Mouse (Mus musculus) liver, embryonic 14.5 days (tissue): ENCODE measurements around the gene Zfp936.
"Not testable (repeated sequence)": the region's sequence is repeated elsewhere in the genome, so short reads cannot be mapped to it uniquely, and the experiment has no call there.

Source experiments
- CTCF ChIP-seq: IDR thresholded peaks from 2 replicates; pipeline ENCODE4 v1.5.1; 2016; ENCODE audit warnings: antibody characterized with exemption, low read depth, control low read depth
- EP300 ChIP-seq: IDR thresholded peaks from 2 replicates; pipeline ENCODE4 v1.6.1; 2016; ENCODE audit warnings: antibody characterized with exemption, low read depth

GRCm38 (mm10) chr7:43168212-43168611 lies 54.2 kb downstream of the Zfp936 start:
- not testable (repeated sequence) for TF ChIP-seq EP300, CTCF
